Mouse (Mus musculus): ENCODE measurements around the gene Orai1.
A peak's percentile ranks its signal among the peaks of the same experiment; 100 is the strongest.

Orai1 gene

GRCm38 (mm10) chr5:122997205-122998204 is 17.4 kb upstream of the Orai1 start:
- no peak for DNase-seq (ENCODE audit: low spot score)

GRCm38 (mm10) chr5:123000901-123001300 is 14.0 kb upstream of the Orai1 start:
- no peak for DNase-seq (ENCODE audit: low spot score)

GRCm38 (mm10) chr5:123005716-123006592 is 8.9 kb upstream of the Orai1 start:
- no peak for DNase-seq (ENCODE audit: low spot score)

GRCm38 (mm10) chr5:123008877-123009493 is 5.9 kb upstream of the Orai1 start:
- DNase-seq (ENCODE audit: low spot score) = no peak

GRCm38 (mm10) chr5:123009873-123010272 is 5.0 kb upstream of the Orai1 start:
- DNase-seq (ENCODE audit: low spot score) = no peak

- DNase-seq (ENCODE audit: low spot score) = no peak
Measured at GRCm38 (mm10) chr5:123010806-123011205, 4.1 kb upstream of the Orai1 start.

GRCm38 (mm10) chr5:123011705-123012104 is 3.2 kb upstream of the Orai1 start:
- DNase-seq (ENCODE audit: low spot score) = no peak

GRCm38 (mm10) chr5:123013599-123014315 is 1.1 kb upstream of the Orai1 start:
- DNase-seq (ENCODE audit: low spot score) = peak; percentile 51

- peak; percentile 26 for DNase-seq (ENCODE audit: low spot score)
Measured at GRCm38 (mm10) chr5:123015915-123016314, 1.0 kb downstream of the Orai1 start.

- DNase-seq (ENCODE audit: low spot score) = no peak
Measured at GRCm38 (mm10) chr5:123017504-123017903, 2.6 kb downstream of the Orai1 start.

- DNase-seq (ENCODE audit: low spot score) = no peak
Measured at GRCm38 (mm10) chr5:123019336-123020016, 4.6 kb downstream of the Orai1 start.

GRCm38 (mm10) chr5:123020426-123020825 is 5.6 kb downstream of the Orai1 start:
- DNase-seq (ENCODE audit: low spot score) = no peak

- no peak for DNase-seq (ENCODE audit: low spot score)
Measured at GRCm38 (mm10) chr5:123021438-123021837, 6.6 kb downstream of the Orai1 start.

- DNase-seq (ENCODE audit: low spot score) = no peak
Measured at GRCm38 (mm10) chr5:123023049-123023448, 8.2 kb downstream of the Orai1 start.

- no peak for DNase-seq (ENCODE audit: low spot score)
Measured at GRCm38 (mm10) chr5:123024312-123024711, 9.4 kb downstream of the Orai1 start.

- no peak for DNase-seq (ENCODE audit: low spot score)
Measured at GRCm38 (mm10) chr5:123024965-123025573, 10.2 kb downstream of the Orai1 start.

- DNase-seq (ENCODE audit: low spot score) = no peak
Measured at GRCm38 (mm10) chr5:123026414-123026813, 11.5 kb downstream of the Orai1 start.

- DNase-seq (ENCODE audit: low spot score) = no peak
Measured at GRCm38 (mm10) chr5:123027436-123027835, 12.6 kb downstream of the Orai1 start.

- DNase-seq (ENCODE audit: low spot score) = no peak
Measured at GRCm38 (mm10) chr5:123029729-123030128, 14.9 kb downstream of the Orai1 start.

- DNase-seq (ENCODE audit: low spot score) = no peak
Measured at GRCm38 (mm10) chr5:123031312-123031711, 16.4 kb downstream of the Orai1 start.
